Mouse (Mus musculus) MEL (cell line): ENCODE measurements around the gene Gm49366.

ENCODE experiments used
- CTCF ChIP-seq, 3 experiments: IDR thresholded peaks in 2 of 3; conservative IDR thresholded peaks in 1 of 3; 2 replicates each; pipeline ENCODE4 v1.5.1; 2011 to 2012; ENCODE audit warnings: low read length in 3 of 3, low read depth in 2 of 3, mild to moderate bottlenecking in 2 of 3, improper control_type of control experiment in 1 of 3, inconsistent platforms in 1 of 3, mixed read lengths in 1 of 3, moderate library complexity in 1 of 3; ENCODE audit not compliant: control insufficient read depth in 1 of 3, insufficient read depth in 1 of 3, poor library complexity in 1 of 3, severe bottlenecking in 1 of 3
- E2F4 ChIP-seq: IDR thresholded peaks from 2 replicates; pipeline ENCODE4 v1.6.1; 2011; ENCODE audit warnings: low read depth, low read length, improper control_type of control experiment, borderline replicate concordance
- EP300 ChIP-seq, 2 experiments: IDR thresholded peaks; 2 replicates each; pipeline ENCODE4 v1.6.1; 2011; ENCODE audit warnings: improper control_type of control experiment in 2 of 2, low read length in 2 of 2, low read depth in 1 of 2, mild to moderate bottlenecking in 1 of 2
- TBP ChIP-seq: IDR thresholded peaks from 2 replicates; pipeline ENCODE4 v1.8.0; 2011; ENCODE audit warnings: low read depth, low read length, improper control_type of control experiment
- ZMIZ1 ChIP-seq: IDR thresholded peaks from 2 replicates; pipeline ENCODE4 v1.6.1; 2012; ENCODE audit warnings: low read depth, mild to moderate bottlenecking, inconsistent platforms, low read length, improper control_type of control experiment, moderate library complexity

DNA sequence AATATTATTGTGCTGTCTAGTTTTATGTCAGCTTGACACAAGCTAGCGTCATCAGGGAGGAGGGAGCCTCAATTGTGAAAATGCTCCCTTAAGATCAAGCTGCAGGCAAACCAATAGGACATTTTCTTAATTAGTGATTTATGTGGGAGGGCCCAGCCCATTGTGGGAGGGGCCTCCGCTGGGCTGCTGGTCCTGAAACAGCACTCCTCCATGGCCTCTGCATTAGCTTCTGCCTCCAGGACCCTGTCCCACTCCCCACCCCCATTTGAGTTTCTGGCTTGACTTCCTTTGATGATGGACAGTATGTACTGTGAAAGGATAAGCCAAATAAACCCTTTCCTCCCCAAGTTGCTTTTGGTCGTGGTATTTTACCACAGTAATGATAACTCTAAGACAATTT, 68.3 kb downstream of the Gm49366 start:
- no peak for TF ChIP-seq CTCF (IDR thresholded peaks at IDR 0.05 in 2 of 3, conservative IDR thresholded peaks at IDR 0.05 in 1 of 3; ENCODE audit: control insufficient read depth in 1 of 3, insufficient read depth in 1 of 3, low read depth in 2 of 3, low read length in 3 of 3, poor library complexity in 1 of 3, severe bottlenecking in 1 of 3)
- TF ChIP-seq E2F4: no peak
- no peak for TF ChIP-seq ZMIZ1
- no peak for TF ChIP-seq EP300 (IDR thresholded peaks at IDR 0.05; ENCODE audit: low read depth in 1 of 2, low read length in 2 of 2)
- TF ChIP-seq TBP: no peak
